Comparison of ENCODE assay signal across 9 mouse cellular contexts in genomic region chr2:153710701-153711330, GRCm38 (mm10). TPM values are rescaled to one million over a fixed set of nuclear protein-coding genes. Genes with fewer than 3 reads are reported as not detected.
DNase-seq lines count a peak whose midpoint lies in the region; ATAC-seq and TF ChIP-seq lines count a peak whose summit lies in the region.
"Had no signal": no experiment of that assay in that cellular context is flagged by ENCODE, and none has a peak within 500 bp of the region (broad histone marks: within the 10 kb centered on the region; RNA-seq: fewer than 3 reads in every experiment).

No protein-coding gene starts in this region.

- no peak overlapping the region for H3K4me3 ChIP-seq in ES-E14 (ENCODE audit: insufficient read depth in 1 of 2, low read depth in 1 of 2, low read length in 2 of 2, poor library complexity in 1 of 2, severe bottlenecking in 1 of 2)
- H3K4me3 ChIP-seq in kidney, postnatal 0 days (replicated peaks; ENCODE audit: low read depth, low read length) = no peak overlapping the region
- H3K4me3 ChIP-seq: myocyte had no signal

- 0 out of 2 replicates have a peak, but pooled peaks have one; percentile 21 for ATAC-seq in kidney, postnatal 0 days (replicated peaks; ENCODE audit: low FRiP score, low read depth)

- WGBS in kidney, postnatal 0 days = 44% methylated on average over 8 of the region's 8 CpGs

- intact Hi-C loops in heart, postnatal 25 days (cut with DNase I) = loop anchor here (2.0 to 5.0 kb wide), 3 partner anchors 81 to 221 kb away; no protein-coding TSS in a partner anchor

- no peaks in the 10 kb centered on the region for H3K36me3 ChIP-seq in ES-E14 (ENCODE audit: control insufficient read depth, insufficient read depth, low read length, poor library complexity, severe bottlenecking)
- no peaks in the 10 kb centered on the region for H3K36me3 ChIP-seq in kidney, postnatal 0 days (ENCODE audit: insufficient read depth, low read length)

- in situ Hi-C loops in ES-E14 (cut with MboI; ENCODE audit: low sequenced_read_pairs in 2 of 2, unreplicated experiment in 2 of 2) = no loop called here

- no peak overlapping the region for H3K9ac ChIP-seq in ES-E14 (ENCODE audit: insufficient read depth, low read depth, low read length, poor library complexity, severe bottlenecking)
- no peak overlapping the region for H3K9ac ChIP-seq in kidney, postnatal 0 days (ENCODE audit: low read depth, low read length)

- no peak overlapping the region for H3K27ac ChIP-seq in ES-E14 (ENCODE audit: insufficient read depth, low read depth, low read length, poor library complexity, severe bottlenecking)
- no peak overlapping the region for H3K27ac ChIP-seq in kidney, postnatal 0 days

- peak; percentile 14 for DNase-seq in heart, adult 8-10 months (ENCODE audit: low spot score)
- DNase-seq in heart, postnatal 25 days (ENCODE audit: low spot score) = no peak
- DNase-seq in 3T3-L1 (ENCODE audit: low read depth, low spot score) (peak; percentile 41), ES-E14 (ENCODE audit: low read depth, low spot score) (peak; percentile 43)
- peak; percentile 71 for DNase-seq in embryo, embryonic 11 days
- DNase-seq in kidney, postnatal 0 days (ENCODE audit: low spot score) = peak; percentile 82
- DNase-seq in retina, adult 2 months (ENCODE audit: low read depth, low spot score) = peak; percentile 18
- DNase-seq in left cerebral cortex, adult 18-20 months (ENCODE audit: low spot score in 2 of 2) = no peak

- no peak overlapping the region for H3K4me2 ChIP-seq in kidney, postnatal 0 days (ENCODE audit: low read length)

- H3K27me3 ChIP-seq in kidney, postnatal 0 days (ENCODE audit: insufficient read depth, low read length) = no peaks in the 10 kb centered on the region

- H3K4me1 ChIP-seq in ES-E14 (ENCODE audit: control insufficient read depth in 2 of 2, insufficient read depth in 2 of 2, low read length in 2 of 2, poor library complexity in 1 of 2) = peaks cover 0 to 5% of the 10 kb centered on the region in 2 experiments; a peak in 2 of 4 replicates
- H3K4me1 ChIP-seq in kidney, postnatal 0 days (replicated peaks; ENCODE audit: insufficient read depth, low read length) = no peaks in the 10 kb centered on the region

- TF ChIP-seq CTCF in kidney, postnatal 0 days (IDR thresholded peaks at IDR 0.05; ENCODE audit: low read depth) = peak; percentile 82

- no peaks in the 10 kb centered on the region for H3K9me3 ChIP-seq in ES-E14 (ENCODE audit: control insufficient read depth, insufficient read depth, low read depth, low read length)
- no peaks in the 10 kb centered on the region for H3K9me3 ChIP-seq in kidney, postnatal 0 days (replicated peaks; ENCODE audit: low read length)

TF ChIP-seq in ES-E14, 5 proteins besides CTCF, POLR2A, EP300 and RAD21:
- TF ChIP-seq CHD2 (IDR thresholded peaks at IDR 0.05; ENCODE audit: low read depth, low read length) = no peak
- no peak for TF ChIP-seq MAFK (IDR thresholded peaks at IDR 0.05; ENCODE audit: insufficient read depth, low read depth, low read length)
- TF ChIP-seq ZNF384 (IDR thresholded peaks at IDR 0.05; ENCODE audit: low read depth, low read length) = no peak
- no peak for TF ChIP-seq ZC3H11A (IDR thresholded peaks at IDR 0.05; ENCODE audit: borderline replicate concordance, low read depth, low read length)
- TF ChIP-seq HCFC1 (IDR thresholded peaks at IDR 0.05; ENCODE audit: borderline replicate concordance, insufficient read depth, low read length) = no peak

RNA-seq across cellular contexts. Expression of gene Dnmt3c, which starts 14.4 kb away (rescaled TPM):
- not detected for total RNA-seq in heart, adult 8-10 months (2022)
- total RNA-seq in heart, postnatal 25 days (2021) = not detected
- total RNA-seq in ES-E14 (2012; rRNA removed) = 0.27 TPM in 1 of 2 replicates, not detected in the other
- 0.06 TPM in 1 of 2 replicates, not detected in the other for polyA plus RNA-seq in kidney, postnatal 0 days (2015; fragmentation: Nextera tagmentation; extraction: Ambion mirVana)
- not detected for total RNA-seq in left cerebral cortex, adult 18-20 months (2021)
- polyA plus RNA-seq: myocyte had no signal

RNA-seq across cellular contexts. Expression of gene Mapre1, which starts 30.3 kb away (rescaled TPM):
- 10 to 100 TPM; 49.5 to 57.0 (median 50.8) TPM for total RNA-seq in heart, adult 8-10 months (2022)
- 10 to 100 TPM; 57.8 to 60.0 TPM for total RNA-seq in heart, postnatal 25 days (2021)
- total RNA-seq in ES-E14 (2012; rRNA removed) = 23.8 and 67.4 TPM in 2 replicates
- 192 and 216 TPM in 2 replicates for polyA plus RNA-seq in kidney, postnatal 0 days (2015; fragmentation: Nextera tagmentation; extraction: Ambion mirVana)
- total RNA-seq in left cerebral cortex, adult 18-20 months (2021) = 10 to 100 TPM; 72.0 to 94.5 TPM

Comparison
In these comparisons a context has a peak if more than half of its experiments do, and no peak if none do; other contexts are left out.
1. DNase-seq: peak in heart, adult 8-10 months (single experiment), 3T3-L1 (single experiment), ES-E14 (single experiment), embryo, embryonic 11 days (single experiment), kidney, postnatal 0 days (single experiment) and retina, adult 2 months (single experiment); none in heart, postnatal 25 days (single experiment) and left cerebral cortex, adult 18-20 months (0 of 2).